Mouse (Mus musculus): Measurements from ENCODE around the gene Rftn1. TPM values are rescaled to one million over a fixed set of nuclear protein-coding genes. Genes with fewer than 3 reads are reported as not detected.
A peak's percentile ranks its signal among the peaks of the same experiment; 100 is the strongest.

The Rftn1 gene
- polyA plus RNA-seq, 1 experiment, result 24.7 TPM

DNA sequence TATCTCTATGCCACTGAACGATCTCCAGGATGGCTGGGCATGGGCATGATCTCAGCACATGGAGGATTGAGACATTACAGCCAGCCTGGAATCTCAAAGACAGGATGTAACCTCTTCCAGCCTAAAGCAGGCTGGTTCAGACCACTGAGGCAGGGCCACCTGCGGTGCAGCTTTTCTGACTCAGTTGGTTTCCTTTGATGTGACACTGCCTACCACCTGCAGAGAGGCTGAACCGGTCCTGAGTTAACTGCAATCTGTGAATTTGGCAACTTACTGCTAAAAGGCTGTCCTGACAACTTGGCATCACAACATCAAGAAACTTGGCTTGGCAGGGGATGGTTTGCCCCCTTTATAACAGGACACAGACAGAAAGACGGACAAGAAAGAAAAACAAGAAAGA is 103.6 kb downstream of the Rftn1 start:
- TF ChIP-seq POLR2A (IDR thresholded peaks at IDR 0.05; ENCODE audit: low read depth, low read length) (no peak), CTCF (IDR thresholded peaks at IDR 0.05; ENCODE audit: extremely low read depth, insufficient read length, insufficient replicate concordance, low read depth, low read length) (no peak)
- WGBS, result 69% methylated on average over 4 of the region's 4 CpGs

DNA sequence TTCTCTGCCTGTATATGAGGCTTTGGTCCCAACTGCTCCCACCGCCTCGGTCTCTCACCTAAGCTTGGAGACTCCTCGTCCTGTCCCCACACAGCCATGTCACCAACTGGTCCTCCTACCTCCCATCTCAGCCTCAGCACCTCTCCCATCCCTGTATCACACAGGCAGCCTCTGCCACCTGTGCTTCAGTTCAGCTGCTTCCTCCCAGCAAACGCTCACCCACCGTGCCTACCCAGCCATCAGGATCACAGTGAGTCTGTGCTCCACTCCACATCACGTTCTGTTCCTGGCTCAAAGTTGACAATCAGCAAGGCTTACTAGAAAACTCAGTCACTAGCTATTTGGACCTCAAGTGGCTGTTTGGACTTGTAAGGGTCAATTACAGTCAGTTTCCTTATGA is 105.8 kb downstream of the Rftn1 start:
- Histone ChIP-seq H3K27me3 (ENCODE audit: control insufficient read depth, insufficient read depth, low read length) (no peaks in the 10 kb centered on the region), H3K4me1 (ENCODE audit: control insufficient read depth, insufficient read depth, insufficient read length, low read length) (peaks cover 6% of the 10 kb centered on the region; the same call in 1 of the 2 replicates), H3K27ac (ENCODE audit: insufficient read depth, low read depth, low read length) (peak overlapping the region; percentile 32; the same call in 1 of the 2 replicates), H3K4me3 (ENCODE audit: low read depth, low read length) (no peak overlapping the region), H3K36me3 (ENCODE audit: control insufficient read depth, insufficient read depth, low read length) (no peaks in the 10 kb centered on the region)
- 85% methylated on average over 6 of the region's 6 CpGs for WGBS
- TF ChIP-seq POLR2A (IDR thresholded peaks at IDR 0.05; ENCODE audit: low read depth, low read length) (no peak), CTCF (IDR thresholded peaks at IDR 0.05; ENCODE audit: extremely low read depth, insufficient read length, insufficient replicate concordance, low read depth, low read length) (no peak)

More for the DNA sequence above, 103.6 kb downstream of the Rftn1 start:
- Histone ChIP-seq H3K36me3 (ENCODE audit: control insufficient read depth, insufficient read depth, low read length) (no peaks in the 10 kb centered on the region), H3K4me1 (ENCODE audit: control insufficient read depth, insufficient read depth, insufficient read length, low read length) (peaks cover 3% of the 10 kb centered on the region; the same call in 1 of the 2 replicates), H3K27ac (ENCODE audit: insufficient read depth, low read depth, low read length) (no peak overlapping the region), H3K27me3 (ENCODE audit: control insufficient read depth, insufficient read depth, low read length) (no peaks in the 10 kb centered on the region), H3K4me3 (ENCODE audit: low read depth, low read length) (no peak overlapping the region)

DNA sequence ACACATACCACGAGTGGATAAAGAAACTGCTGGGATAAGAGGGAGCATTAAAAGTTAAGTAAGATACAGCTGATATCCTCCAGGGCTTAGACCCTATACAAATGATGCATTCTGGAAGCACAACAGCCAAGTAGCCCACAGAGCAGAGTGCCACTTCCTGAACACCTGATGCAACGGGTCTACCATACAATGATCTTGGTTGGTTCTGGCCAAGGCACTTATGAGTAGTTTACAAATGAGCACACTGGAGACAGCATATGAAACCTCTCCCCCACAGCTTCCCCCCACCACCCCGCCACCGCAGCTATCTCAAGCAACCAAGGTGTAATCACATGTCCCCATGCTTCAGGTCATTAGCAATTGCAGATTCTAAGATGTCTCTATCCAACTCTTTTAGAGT is 106.5 kb downstream of the Rftn1 start:
- TF ChIP-seq CTCF (IDR thresholded peaks at IDR 0.05; ENCODE audit: extremely low read depth, insufficient read length, insufficient replicate concordance, low read depth, low read length), result no peak
- TF ChIP-seq POLR2A (IDR thresholded peaks at IDR 0.05; ENCODE audit: low read depth, low read length), result no peak
- peaks cover 6% of the 10 kb centered on the region; the same call in 1 of the 2 replicates for H3K4me1 ChIP-seq (ENCODE audit: control insufficient read depth, insufficient read depth, insufficient read length, low read length)
- H3K4me3 ChIP-seq (ENCODE audit: low read depth, low read length), result no peak overlapping the region
- 71% methylated on average over 4 of the region's 4 CpGs for WGBS
- H3K36me3 ChIP-seq (ENCODE audit: control insufficient read depth, insufficient read depth, low read length), result no peaks in the 10 kb centered on the region
- no peak overlapping the region for H3K27ac ChIP-seq (ENCODE audit: insufficient read depth, low read depth, low read length)
- H3K27me3 ChIP-seq (ENCODE audit: control insufficient read depth, insufficient read depth, low read length), result no peaks in the 10 kb centered on the region

DNA sequence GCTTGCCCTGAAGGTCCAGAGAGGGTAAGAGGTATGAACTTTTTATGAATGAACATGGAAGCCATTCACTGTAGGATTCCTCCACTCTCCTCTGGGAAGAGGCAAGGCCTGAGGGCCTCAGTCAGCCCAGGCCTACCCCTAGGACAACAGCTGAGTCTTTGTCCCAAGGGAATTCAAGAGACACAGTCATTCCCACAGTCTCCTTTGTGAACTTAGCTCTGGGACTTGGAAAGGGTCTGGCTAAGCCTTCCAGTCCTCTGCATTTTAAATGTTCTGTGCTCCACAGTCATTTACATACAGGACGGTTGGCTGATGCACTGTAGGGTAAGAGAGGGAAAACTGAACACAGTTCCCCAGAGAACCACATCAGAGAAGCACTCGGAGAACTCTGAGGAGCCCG is 107.5 kb downstream of the Rftn1 start:
- Histone ChIP-seq H3K27me3 (ENCODE audit: control insufficient read depth, insufficient read depth, low read length) (no peaks in the 10 kb centered on the region), H3K27ac (ENCODE audit: insufficient read depth, low read depth, low read length) (no peak overlapping the region), H3K36me3 (ENCODE audit: control insufficient read depth, insufficient read depth, low read length) (no peaks in the 10 kb centered on the region), H3K4me3 (ENCODE audit: low read depth, low read length) (no peak overlapping the region), H3K4me1 (ENCODE audit: control insufficient read depth, insufficient read depth, insufficient read length, low read length) (peaks cover 6% of the 10 kb centered on the region; the same call in 1 of the 2 replicates)
- TF ChIP-seq CTCF (IDR thresholded peaks at IDR 0.05; ENCODE audit: extremely low read depth, insufficient read length, insufficient replicate concordance, low read depth, low read length), result no peak
- TF ChIP-seq POLR2A (IDR thresholded peaks at IDR 0.05; ENCODE audit: low read depth, low read length), result no peak
- 90% methylated on average over 3 of the region's 3 CpGs for WGBS

DNA sequence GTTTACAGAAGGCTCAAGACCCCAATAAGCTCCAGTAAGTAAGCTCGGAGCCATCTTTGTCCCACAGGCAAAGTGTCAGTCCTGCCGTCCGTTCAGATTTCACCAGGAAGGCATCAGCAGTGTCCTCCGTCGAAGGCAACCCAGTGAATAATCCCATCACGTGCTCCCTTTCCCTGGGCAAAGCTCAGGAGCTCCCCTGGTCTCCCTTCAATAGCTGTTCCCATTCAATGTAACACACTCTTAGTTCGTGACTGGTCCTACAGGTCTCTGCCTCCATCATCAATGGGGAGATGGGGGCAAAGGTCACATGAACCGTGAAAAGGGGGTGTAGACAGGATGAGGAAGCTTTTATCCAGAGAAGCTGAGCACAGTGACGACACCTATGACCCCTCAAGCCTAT is 108.8 kb downstream of the Rftn1 start:
- no peak overlapping the region for H3K4me3 ChIP-seq (ENCODE audit: low read depth, low read length)
- no peak for TF ChIP-seq CTCF (IDR thresholded peaks at IDR 0.05; ENCODE audit: extremely low read depth, insufficient read length, insufficient replicate concordance, low read depth, low read length)
- no peak for TF ChIP-seq POLR2A (IDR thresholded peaks at IDR 0.05; ENCODE audit: low read depth, low read length)
- 66% methylated on average over 9 of the region's 9 CpGs for WGBS
- peaks cover 6% of the 10 kb centered on the region; the same call in 1 of the 2 replicates for H3K4me1 ChIP-seq (ENCODE audit: control insufficient read depth, insufficient read depth, insufficient read length, low read length)
- no peaks in the 10 kb centered on the region for H3K27me3 ChIP-seq (ENCODE audit: control insufficient read depth, insufficient read depth, low read length)
- H3K27ac ChIP-seq (ENCODE audit: insufficient read depth, low read depth, low read length), result no peak overlapping the region
- H3K36me3 ChIP-seq (ENCODE audit: control insufficient read depth, insufficient read depth, low read length), result no peaks in the 10 kb centered on the region

DNA sequence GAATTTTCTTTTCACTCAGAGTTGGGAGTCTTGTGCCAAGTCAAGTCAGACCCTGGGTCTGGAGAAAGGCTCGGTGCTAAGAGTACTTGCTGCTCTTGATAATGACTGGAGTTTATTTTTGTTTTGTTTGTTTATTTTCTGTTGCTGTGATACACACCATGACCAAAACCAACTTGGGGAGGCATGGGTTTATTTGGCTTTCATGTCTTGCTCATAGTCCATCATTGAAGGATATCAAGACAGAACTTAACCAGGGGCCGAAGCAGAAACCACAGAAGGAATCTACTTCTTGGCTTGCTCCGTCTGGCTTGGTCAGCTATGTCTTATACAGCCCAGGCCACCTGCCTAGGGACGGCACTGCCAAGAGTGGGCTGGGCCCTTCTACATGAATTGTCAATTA is 109.5 kb downstream of the Rftn1 start:
- H3K27ac ChIP-seq (ENCODE audit: insufficient read depth, low read depth, low read length), result no peak overlapping the region; the same call in 1 of the 2 replicates
- H3K4me3 ChIP-seq (ENCODE audit: low read depth, low read length), result no peak overlapping the region
- 65% methylated on average over 4 of the region's 4 CpGs for WGBS
- TF ChIP-seq POLR2A (IDR thresholded peaks at IDR 0.05; ENCODE audit: low read depth, low read length), result no peak
- no peak for TF ChIP-seq CTCF (IDR thresholded peaks at IDR 0.05; ENCODE audit: extremely low read depth, insufficient read length, insufficient replicate concordance, low read depth, low read length)
- H3K4me1 ChIP-seq (ENCODE audit: control insufficient read depth, insufficient read depth, insufficient read length, low read length), result peaks cover 6% of the 10 kb centered on the region; the same call in 1 of the 2 replicates
- no peaks in the 10 kb centered on the region for H3K36me3 ChIP-seq (ENCODE audit: control insufficient read depth, insufficient read depth, low read length)
- H3K27me3 ChIP-seq (ENCODE audit: control insufficient read depth, insufficient read depth, low read length), result no peaks in the 10 kb centered on the region

DNA sequence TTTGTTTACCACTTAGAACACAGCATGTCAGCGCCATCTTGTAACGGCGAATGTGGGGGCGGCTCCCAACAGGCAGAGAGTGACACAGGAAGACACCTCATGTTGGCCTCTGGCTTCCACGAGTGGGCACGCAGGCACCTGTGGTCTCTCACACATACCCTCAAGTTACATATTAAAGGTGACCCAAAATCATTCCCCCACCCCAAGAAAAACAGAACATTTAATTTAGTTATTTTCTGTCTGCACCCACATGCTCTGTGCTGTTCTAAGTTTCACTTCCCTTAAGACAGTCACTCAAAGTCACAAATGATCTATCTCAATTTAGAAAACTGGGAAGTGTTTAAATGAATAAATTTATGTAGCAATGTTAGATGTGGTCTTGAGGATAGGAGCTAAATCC is 111.7 kb downstream of the Rftn1 start:
- H3K4me3 ChIP-seq (ENCODE audit: low read depth, low read length), result no peak overlapping the region

More for the DNA sequence above, 111.7 kb downstream of the Rftn1 start:
- no peak for TF ChIP-seq POLR2A (IDR thresholded peaks at IDR 0.05; ENCODE audit: low read depth, low read length)
- TF ChIP-seq CTCF (IDR thresholded peaks at IDR 0.05; ENCODE audit: extremely low read depth, insufficient read length, insufficient replicate concordance, low read depth, low read length), result no peak
- Histone ChIP-seq H3K27ac (ENCODE audit: insufficient read depth, low read depth, low read length) (no peak overlapping the region), H3K36me3 (ENCODE audit: control insufficient read depth, insufficient read depth, low read length) (no peaks in the 10 kb centered on the region), H3K4me1 (ENCODE audit: control insufficient read depth, insufficient read depth, insufficient read length, low read length) (peaks cover 3% of the 10 kb centered on the region; the same call in 1 of the 2 replicates), H3K27me3 (ENCODE audit: control insufficient read depth, insufficient read depth, low read length) (no peaks in the 10 kb centered on the region)
- 95% methylated on average over 6 of the region's 6 CpGs for WGBS
